Mouse (Mus musculus): ENCODE results near the gene H2-T23. TPM values are rescaled to one million over a fixed set of nuclear protein-coding genes. Genes with fewer than 3 reads are reported as not detected.

H2-T23 gene
- polyA plus RNA-seq, 1 experiment = 17.3 TPM

DNA sequence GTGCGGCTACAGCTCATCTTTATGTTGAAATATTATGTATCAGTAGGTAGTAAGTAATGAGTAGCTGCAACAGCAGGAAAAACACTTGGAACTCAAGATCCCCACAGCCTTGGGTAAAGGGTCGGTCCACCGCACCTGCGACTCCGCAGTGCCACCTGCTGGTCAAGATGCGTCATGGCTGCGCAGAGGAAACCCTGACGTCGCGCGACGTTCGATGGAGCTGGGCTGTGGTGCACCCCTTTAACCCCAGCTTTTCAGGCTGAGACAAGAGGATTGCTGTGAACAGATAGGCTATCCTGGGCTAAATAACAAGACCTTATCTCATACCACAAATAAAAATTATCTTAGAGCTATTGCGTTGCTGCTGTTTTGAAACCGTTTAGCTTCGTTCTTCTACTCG lies 39.0 kb downstream of the H2-T23 start:
- no peak overlapping the region for H3K27ac ChIP-seq (ENCODE audit: insufficient read depth, low read length)
- peak overlapping the region; percentile 12 for H3K4me3 ChIP-seq (replicated peaks; ENCODE audit: insufficient read depth, low read depth, low read length)
- no peaks in the 10 kb centered on the region for H3K27me3 ChIP-seq (ENCODE audit: control insufficient read depth, insufficient read depth, low read length)
- H3K4me1 ChIP-seq (ENCODE audit: control insufficient read depth, insufficient read depth, low read length) = no peaks in the 10 kb centered on the region; the same call in 1 of the 2 replicates
- WGBS = 4% methylated on average over 17 of the region's 17 CpGs
- peak; percentile 80 to 81 for DNase-seq
- TF ChIP-seq POLR2A (IDR thresholded peaks at IDR 0.05; ENCODE audit: borderline replicate concordance, insufficient read depth, low read length) (0 out of 2 replicates have a peak, but pooled peaks have one; percentile 33), CTCF (IDR thresholded peaks at IDR 0.05; ENCODE audit: borderline replicate concordance, insufficient read depth, low read depth, low read length) (peak; percentile 99)

- H3K27me3 ChIP-seq (ENCODE audit: control insufficient read depth, insufficient read depth, low read length) = no peaks in the 10 kb centered on the region
- no peak for DNase-seq
- no peaks in the 10 kb centered on the region; the same call in 1 of the 2 replicates for H3K4me1 ChIP-seq (ENCODE audit: control insufficient read depth, insufficient read depth, low read length)
- H3K27ac ChIP-seq (ENCODE audit: insufficient read depth, low read length) = no peak overlapping the region
- 46% methylated on average over 10 of the region's 10 CpGs for WGBS
- H3K4me3 ChIP-seq (replicated peaks; ENCODE audit: insufficient read depth, low read depth, low read length) = no peak overlapping the region
- TF ChIP-seq CTCF (IDR thresholded peaks at IDR 0.05; ENCODE audit: borderline replicate concordance, insufficient read depth, low read depth, low read length) (no peak), POLR2A (IDR thresholded peaks at IDR 0.05; ENCODE audit: borderline replicate concordance, insufficient read depth, low read length) (no peak)
These were observed 40.9 kb downstream of the H2-T23 start for GRCm38 (mm10) chr17:35991781-35992180.

GRCm38 (mm10) chr17:35981776-35982175 lies 50.9 kb downstream of the H2-T23 start:
- TF ChIP-seq POLR2A (IDR thresholded peaks at IDR 0.05; ENCODE audit: borderline replicate concordance, insufficient read depth, low read length) (no peak), CTCF (IDR thresholded peaks at IDR 0.05; ENCODE audit: borderline replicate concordance, insufficient read depth, low read depth, low read length) (no peak)
- no peak overlapping the region for H3K27ac ChIP-seq (ENCODE audit: insufficient read depth, low read length)
- 88% methylated on average over 9 of the region's 9 CpGs for WGBS
- no peak overlapping the region for H3K4me3 ChIP-seq (replicated peaks; ENCODE audit: insufficient read depth, low read depth, low read length)
- H3K27me3 ChIP-seq (ENCODE audit: control insufficient read depth, insufficient read depth, low read length) = no peaks in the 10 kb centered on the region
- no peak for DNase-seq
- H3K4me1 ChIP-seq (ENCODE audit: control insufficient read depth, insufficient read depth, low read length) = no peaks in the 10 kb centered on the region

DNA sequence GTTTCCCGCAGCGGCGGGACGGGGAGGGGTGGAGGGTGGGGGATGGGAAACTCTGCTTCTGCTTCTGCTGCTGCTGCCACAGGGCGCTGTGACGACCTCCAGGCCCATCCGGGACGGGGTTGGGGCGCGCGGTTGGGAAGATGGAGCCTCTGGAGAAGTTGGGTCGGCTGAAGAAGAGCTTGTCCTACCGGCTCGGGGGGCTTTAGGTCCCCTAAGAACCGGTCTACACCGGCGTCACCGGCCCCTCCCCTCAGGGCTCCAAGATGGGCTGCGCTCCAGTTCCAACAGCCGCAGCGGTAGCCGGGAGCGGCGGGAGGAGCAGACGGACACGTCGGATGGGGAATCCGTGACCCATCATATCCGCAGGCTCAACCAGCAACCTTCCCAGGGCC lies 52.3 kb downstream of the H2-T23 start:
- no peaks in the 10 kb centered on the region for H3K4me1 ChIP-seq (ENCODE audit: control insufficient read depth, insufficient read depth, low read length)

More for the DNA sequence above, 52.3 kb downstream of the H2-T23 start:
- H3K4me3 ChIP-seq (replicated peaks; ENCODE audit: insufficient read depth, low read depth, low read length) = peak overlapping the region; percentile 78
- TF ChIP-seq POLR2A (IDR thresholded peaks at IDR 0.05; ENCODE audit: borderline replicate concordance, insufficient read depth, low read length) (no peak), CTCF (IDR thresholded peaks at IDR 0.05; ENCODE audit: borderline replicate concordance, insufficient read depth, low read depth, low read length) (no peak)
- peak overlapping the region; percentile 82 for H3K27ac ChIP-seq (ENCODE audit: insufficient read depth, low read length)
- peak; percentile 67 to 75 for DNase-seq
- WGBS = under 1% methylated on average over 27 of the region's 29 CpGs
- H3K27me3 ChIP-seq (ENCODE audit: control insufficient read depth, insufficient read depth, low read length) = no peaks in the 10 kb centered on the region

Other genes with a start within 250 kb of the H2-T23 start
- 22.6 and 25.2 TPM in 2 replicates for gene Ier3, start 211.2 kb downstream of the H2-T23 start, polyA plus RNA-seq (2012; rRNA removed)
- gene Flot1, start 209.6 kb downstream of the H2-T23 start, polyA plus RNA-seq (2012; rRNA removed) = 129 and 140 TPM in 2 replicates
- 320 TPM in 2 replicates for gene Tubb5, start 194.5 kb downstream of the H2-T23 start, polyA plus RNA-seq (2012; rRNA removed)
- gene Mdc1, start 191.3 kb downstream of the H2-T23 start, polyA plus RNA-seq (2012; rRNA removed) = 12.1 and 16.1 TPM in 2 replicates
- 8.6 and 12.0 TPM in 2 replicates for gene Nrm, start 171.5 kb downstream of the H2-T23 start, polyA plus RNA-seq (2012; rRNA removed)
- 8.7 and 9.7 TPM in 2 replicates for gene Ppp1r18, start 167.3 kb downstream of the H2-T23 start, polyA plus RNA-seq (2012; rRNA removed)
- gene Dhx16, start 153.0 kb downstream of the H2-T23 start, polyA plus RNA-seq (2012; rRNA removed) = 52.2 and 57.4 TPM in 2 replicates
- gene 2310061I04Rik, start 135.4 kb downstream of the H2-T23 start, polyA plus RNA-seq (2012; rRNA removed) = 161 and 173 TPM in 2 replicates
- gene Atat1, start 122.8 kb downstream of the H2-T23 start, polyA plus RNA-seq (2012; rRNA removed) = 80.2 and 81.5 TPM in 2 replicates
- gene Mrps18b, start 116.5 kb downstream of the H2-T23 start, polyA plus RNA-seq (2012; rRNA removed) = 62.5 and 65.1 TPM in 2 replicates
- 42.3 and 44.9 TPM in 2 replicates for gene Ppp1r10, start 116.4 kb downstream of the H2-T23 start, polyA plus RNA-seq (2012; rRNA removed)
- 85.8 and 99.1 TPM in 2 replicates for gene Abcf1, start 63.1 kb downstream of the H2-T23 start, polyA plus RNA-seq (2012; rRNA removed)
- gene Gnl1, start 53.0 kb downstream of the H2-T23 start, polyA plus RNA-seq (2012; rRNA removed) = 92.5 and 103 TPM in 2 replicates
- 38.8 and 42.6 TPM in 2 replicates for gene Prr3, start 52.6 kb downstream of the H2-T23 start, polyA plus RNA-seq (2012; rRNA removed)
- 0.95 and 1.1 TPM in 2 replicates for gene H2-T24, start 12.3 kb downstream of the H2-T23 start, polyA plus RNA-seq (2012; rRNA removed)
- gene H2-T22, start 9.9 kb upstream of the H2-T23 start, polyA plus RNA-seq (2012; rRNA removed) = 25.5 and 31.0 TPM in 2 replicates
- not detected in 2 replicates for gene Gm6034, start 10.1 kb upstream of the H2-T23 start, polyA plus RNA-seq (2012; rRNA removed)
- gene Gm11127, start 25.5 kb upstream of the H2-T23 start, polyA plus RNA-seq (2012; rRNA removed) = 0.08 and 0.15 TPM in 2 replicates
- gene Gm19684, start 88.8 kb upstream of the H2-T23 start, polyA plus RNA-seq (2012; rRNA removed) = 0.10 TPM in 1 of 2 replicates, not detected in the other
- gene Gm7030, start 96.6 kb upstream of the H2-T23 start, polyA plus RNA-seq (2012; rRNA removed) = not detected in 2 replicates
- gene Gm8909, start 135.7 kb upstream of the H2-T23 start, polyA plus RNA-seq (2012; rRNA removed) = not detected in 2 replicates
- not detected in 2 replicates for gene H2-T3, start 157.4 kb upstream of the H2-T23 start, polyA plus RNA-seq (2012; rRNA removed)
- 71.2 and 71.8 TPM in 2 replicates for gene Rpp21, start 225.2 kb upstream of the H2-T23 start, polyA plus RNA-seq (2012; rRNA removed)
- gene Trim39, start 239.4 kb upstream of the H2-T23 start, polyA plus RNA-seq (2012; rRNA removed) = 55.6 and 57.9 TPM in 2 replicates

Measured in cerebellum, adult 2 months (tissue).